In genomic region chr17:25430534-25430933, GRCm38 (mm10) we compare ENCODE assay signal across 15 mouse cellular contexts. TPM values are rescaled to one million over a fixed set of nuclear protein-coding genes. Genes with fewer than 3 reads are reported as not detected.
DNase-seq lines count a peak whose midpoint lies in the region; ATAC-seq lines count a peak whose summit lies in the region.
"Had no signal": no experiment of that assay in that cellular context is flagged by ENCODE, and none has a peak within 500 bp of the region (broad histone marks: within the 10 kb centered on the region; RNA-seq: fewer than 3 reads in every experiment).

No protein-coding gene starts in this region.

- peak overlapping the region; percentile 89 for H3K4me2 ChIP-seq in heart, embryonic 14.5 days (ENCODE audit: low read length)
- peak overlapping the region; percentile 87 for H3K4me2 ChIP-seq in midbrain, embryonic 13.5 days (replicated peaks)

- H3K27me3 ChIP-seq in heart, embryonic 14.5 days (ENCODE audit: control insufficient read depth, insufficient read depth, low read length) = no peaks in the 10 kb centered on the region; the same call in 1 of the 2 replicates
- H3K27me3 ChIP-seq in midbrain, embryonic 13.5 days = peaks cover 45% of the 10 kb centered on the region

- no peak for ATAC-seq in heart, embryonic 14.5 days (ENCODE audit: insufficient number of reproducible peaks, insufficient read depth, low FRiP score, low read depth)
- ATAC-seq in granulocyte monocyte progenitor cell, adult 5-6 weeks (replicated peaks; ENCODE audit: poor library complexity, severe bottlenecking) = peak; percentile 38; the same call in 1 of the 2 replicates
- ATAC-seq in midbrain, embryonic 13.5 days = no peak
- ATAC-seq: CD4-positive, CD25-positive, alpha-beta regulatory T cell, adult 4 months; liver, postnatal 0 days had no signal

- intact Hi-C loops in gastrocnemius, postnatal 14 days (cut with DNase I; ENCODE audit: low total_unique reads) = no loop called here

- peak overlapping the region; percentile 32 to 71 for H3K27ac ChIP-seq in heart, embryonic 14.5 days (replicated peaks in 1 of 2; ENCODE audit: control insufficient read depth in 1 of 2, insufficient read depth in 1 of 2, low read depth in 2 of 2, low read length in 2 of 2)
- H3K27ac ChIP-seq in midbrain, embryonic 13.5 days = no peak overlapping the region
- H3K27ac ChIP-seq: stomach, postnatal 0 days had no signal

- peaks cover 7% of the 10 kb centered on the region for H3K36me3 ChIP-seq in heart, embryonic 14.5 days (ENCODE audit: control insufficient read depth, insufficient read depth, low read length)
- peaks cover 6% of the 10 kb centered on the region; the same call in 1 of the 2 replicates for H3K36me3 ChIP-seq in midbrain, embryonic 13.5 days

- peaks cover 45 to 74% of the 10 kb centered on the region in 2 experiments for H3K4me1 ChIP-seq in heart, embryonic 14.5 days (ENCODE audit: control insufficient read depth in 2 of 2, insufficient read depth in 2 of 2, low read length in 2 of 2)
- H3K4me1 ChIP-seq in midbrain, embryonic 13.5 days (replicated peaks) = peaks cover 68% of the 10 kb centered on the region

- peak overlapping the region; percentile 92; the same call in 1 of the 2 replicates for H3K9ac ChIP-seq in heart, embryonic 14.5 days (ENCODE audit: low read length)
- peak overlapping the region; percentile 54; the same call in 1 of the 2 replicates for H3K9ac ChIP-seq in midbrain, embryonic 13.5 days (replicated peaks)
- H3K9ac ChIP-seq: liver, postnatal 0 days had no signal

- H3K9me3 ChIP-seq in heart, embryonic 14.5 days (ENCODE audit: control insufficient read depth, low read length) = no peaks in the 10 kb centered on the region
- no peaks in the 10 kb centered on the region for H3K9me3 ChIP-seq in midbrain, embryonic 13.5 days

- H3K4me3 ChIP-seq in heart, embryonic 14.5 days (ENCODE audit: control insufficient read depth in 1 of 2, insufficient read depth in 1 of 2, low read depth in 1 of 2, low read length in 2 of 2) = no peak overlapping the region
- peak overlapping the region; percentile 81; the same call in 1 of the 2 replicates for H3K4me3 ChIP-seq in midbrain, embryonic 13.5 days (replicated peaks)
- H3K4me3 ChIP-seq: erythroblast, embryonic 14.5 days had no signal

- 16% methylated on average over 8 of the region's 8 CpGs for WGBS in heart, embryonic 14.5 days
- 42% methylated on average over 8 of the region's 8 CpGs for WGBS in midbrain, embryonic 13.5 days

- no peak for DNase-seq in heart, adult 8-10 months (ENCODE audit: low spot score)
- peak; percentile 44 for DNase-seq in brain, adult 2 months (ENCODE audit: low read depth, low spot score)
- no peak for DNase-seq in ovary, postnatal 10 days (ENCODE audit: low spot score)
- DNase-seq in gastrocnemius, postnatal 14 days = no peak
- no peak for DNase-seq in cerebellum, postnatal 36 days
- DNase-seq: cerebellum, adult 9-11 months; kidney, postnatal 10 days; liver, postnatal 0 days had no signal

RNA-seq across cellular contexts. Expression of gene Cacna1h, which starts 3.0 kb away (rescaled TPM):
- 8.8 and 9.9 TPM in 2 replicates for polyA plus RNA-seq in heart, embryonic 14.5 days (2014; fragmentation: Nextera tagmentation; extraction: Ambion mirVana)
- total RNA-seq in heart, adult 8-10 months (2022) = 1 to 10 TPM; 3.9 to 9.7 (median 7.7) TPM
- total RNA-seq in granulocyte monocyte progenitor cell, adult 5-6 weeks (2014; fragmentation: Nextera tagmentation) = not detected in 2 replicates
- not detected in 2 replicates for total RNA-seq in granulocyte monocyte progenitor cell, adult 5-6 weeks (2017)
- 8.6 and 11.5 TPM in 2 replicates for polyA plus RNA-seq in midbrain, embryonic 13.5 days (2015; fragmentation: Nextera tagmentation; extraction: Ambion mirVana)
- 1 to 10 TPM; 3.2 to 3.4 TPM for total RNA-seq in gastrocnemius, postnatal 14 days (2021)
- polyA plus RNA-seq: CD4-positive, CD25-positive, alpha-beta regulatory T cell, adult 4 months had no signal

RNA-seq across cellular contexts. Expression of gene Tekt4, which starts 23.9 kb away (rescaled TPM):
- 0.47 and 0.55 TPM in 2 replicates for polyA plus RNA-seq in heart, embryonic 14.5 days (2014; fragmentation: Nextera tagmentation; extraction: Ambion mirVana)
- under 1 TPM in 3 of 4 experiments, not detected in 1; 0.28 to 0.46 (median 0.33) TPM for total RNA-seq in heart, adult 8-10 months (2022)
- total RNA-seq in granulocyte monocyte progenitor cell, adult 5-6 weeks (2014; fragmentation: Nextera tagmentation) = not detected in 2 replicates
- total RNA-seq in granulocyte monocyte progenitor cell, adult 5-6 weeks (2017) = not detected in 2 replicates
- 0.50 and 0.81 TPM in 2 replicates for polyA plus RNA-seq in midbrain, embryonic 13.5 days (2015; fragmentation: Nextera tagmentation; extraction: Ambion mirVana)
- total RNA-seq in gastrocnemius, postnatal 14 days (2021) = not detected
- total RNA-seq: adrenal gland, postnatal 4 days had no signal
- polyA plus RNA-seq: CD4-positive, CD25-positive, alpha-beta regulatory T cell, adult 4 months; erythroblast, embryonic 14.5 days had no signal

Comparison
In these comparisons a context has a peak if more than half of its experiments do, and no peak if none do; other contexts are left out.
1. RNA of gene Cacna1h, which starts 3.0 kb away (total RNA-seq): 3.9 to 9.7 TPM in heart, adult 8-10 months and 3.2 to 3.4 TPM in gastrocnemius, postnatal 14 days; not detected in granulocyte monocyte progenitor cell, adult 5-6 weeks; every median in the first group is over 4 times any median in the second.